Mouse (Mus musculus): ENCODE results near the gene Emb.
"Not testable (repeated sequence)": the region's sequence is repeated elsewhere in the genome, so short reads cannot be mapped to it uniquely, and the experiment has no call there.

- not testable (repeated sequence) for TF ChIP-seq POLR2A, CTCF (IDR thresholded peaks at IDR 0.05; ENCODE audit: insufficient read depth, low read depth, low read length)
Measured at GRCm38 (mm10) chr13:117180912-117181311, 27.4 kb upstream of the Emb start.

Measured in olfactory bulb, adult 2 months (tissue).